Mouse (Mus musculus) hindbrain, postnatal 0 days (tissue): Measurements from ENCODE around the gene Fxyd5. TPM values are rescaled to one million over a fixed set of nuclear protein-coding genes. Genes with fewer than 3 reads are reported as not detected.

Experiments
- ATAC-seq: fragments of 200-750 bp; cut with Nextera tagmentation; 2 replicates; pipeline ENCODE4 v1.8.0; 2017; ENCODE audit warnings: mild to moderate bottlenecking, moderate TSS enrichment, moderate library complexity
- DNase-seq: peaks from one replicate; pipeline ENCODE4 v3.0.0-alpha.2; 2015; ENCODE audit warnings: low spot score
- H3K27ac ChIP-seq: fragments of 300-500 bp; sonication (generic); 2 replicates; pipeline ENCODE4 v1.5.1; 2014; ENCODE audit warnings: mild to moderate bottlenecking
- H3K27me3 ChIP-seq: fragments of 300-500 bp; sonication (generic); 2 replicates; pipeline ENCODE4 v1.6.1; 2014; ENCODE audit warnings: low read length, mixed read lengths; ENCODE audit not compliant: insufficient read depth
- H3K36me3 ChIP-seq: fragments of 300-500 bp; sonication (generic); 2 replicates; pipeline ENCODE4 v1.6.1; 2014; ENCODE audit warnings: low read length, mixed read lengths; ENCODE audit not compliant: insufficient read depth
- H3K4me1 ChIP-seq: fragments of 300-500 bp; sonication (generic); 2 replicates; pipeline ENCODE4 v1.6.1; 2014; ENCODE audit warnings: antibody characterized with exemption, low read length, mixed read lengths; ENCODE audit not compliant: insufficient read depth
- H3K4me2 ChIP-seq: fragments of 300-500 bp; sonication (generic); 2 replicates; pipeline ENCODE4 v1.6.1; 2014; ENCODE audit warnings: low read depth, mild to moderate bottlenecking, low read length, moderate library complexity, mixed read lengths
- H3K4me3 ChIP-seq: fragments of 300-500 bp; sonication (generic); 2 replicates; pipeline ENCODE4 v1.5.1; 2014; ENCODE audit warnings: low read length
- H3K9ac ChIP-seq: fragments of 300-500 bp; sonication (generic); replicated peaks from 2 replicates; pipeline ENCODE4 v1.6.1; 2014; ENCODE audit warnings: mild to moderate bottlenecking, low read length, moderate library complexity, mixed read lengths
- H3K9me3 ChIP-seq: fragments of 300-500 bp; sonication (generic); 2 replicates; pipeline ENCODE4 v1.6.1; 2016; ENCODE audit warnings: low read length, mixed read lengths
- CTCF ChIP-seq: IDR thresholded peaks from 2 replicates; pipeline ENCODE4 v1.5.1; 2016; ENCODE audit warnings: antibody characterized with exemption, control low read depth, low read depth
- WGBS: fragments of 180-500 bp; shearing (Covaris S2); extraction: QIAGEN DNeasy Blood & Tissue Kit; methylation state at CpG from one replicate; pipeline ENCODE4 v1.1.7; 2014; 5-methylcytosine and 5-hydroxymethylcytosine counted together
- polyA plus RNA-seq: library from polyadenylated mRNA; unstranded; fragments of >200 nt; fragmentation: Nextera tagmentation; extraction: Ambion mirVana; gene quantifications from 2 replicates; pipeline ENCODE4 v1.2.1, GENCODE M21; 2015
- total RNA-seq: library from RNA; depleted of rRNA; stranded (reverse); fragments of >200 nt; gene quantifications from 2 replicates; pipeline ENCODE4 v1.2.3, GENCODE M21; 2014

Fxyd5 gene
- total and polyA plus RNA-seq, 2 experiments from 2014 or later = 22.1 to 35.3 TPM

- peak; percentile 49 for TF ChIP-seq CTCF
- ATAC-seq (peak; percentile 27; the same call in 1 of the 2 replicates), DNase-seq (peak; percentile 75)
- WGBS = 2% methylated on average over 34 of the region's 34 CpGs
- Histone ChIP-seq H3K9ac (peak overlapping the region; percentile 33), H3K4me3 (peak overlapping the region; percentile 11), H3K9me3 (no peaks in the 10 kb centered on the region), H3K4me2 (peak overlapping the region; percentile 60), H3K36me3 (no peaks in the 10 kb centered on the region), H3K4me1 (peaks cover 22% of the 10 kb centered on the region; the same call in 1 of the 2 replicates), H3K27ac (peak overlapping the region; percentile 15; the same call in 1 of the 2 replicates), H3K27me3 (peaks cover 11% of the 10 kb centered on the region; the same call in 1 of the 2 replicates)
Measured at GRCm38 (mm10) chr7:31052636-31053434, 10.6 kb upstream of the Fxyd5 start.

- H3K9ac ChIP-seq = no peak overlapping the region
- H3K27ac ChIP-seq = no peak overlapping the region
- no peaks in the 10 kb centered on the region for H3K36me3 ChIP-seq
- H3K4me3 ChIP-seq = peak overlapping the region; percentile 11
- peak overlapping the region; percentile 60 for H3K4me2 ChIP-seq
- 3% methylated on average over 22 of the region's 22 CpGs for WGBS
- no peaks in the 10 kb centered on the region for H3K9me3 ChIP-seq
- peaks cover 11% of the 10 kb centered on the region; the same call in 1 of the 2 replicates for H3K27me3 ChIP-seq
- ATAC-seq (no peak), DNase-seq (no peak)
- TF ChIP-seq CTCF = no peak
- H3K4me1 ChIP-seq = peaks cover 22% of the 10 kb centered on the region; the same call in 1 of the 2 replicates
Measured at GRCm38 (mm10) chr7:31052251-31052635, 10.0 kb upstream of the Fxyd5 start.

GRCm38 (mm10) chr7:31051321-31052021 lies 9.2 kb upstream of the Fxyd5 start, which contains the start of gene Fxyd7:
TSS of gene Fxyd7 (minus strand) at chr7:31051467.
- no peaks in the 10 kb centered on the region for H3K36me3 ChIP-seq
- DNase-seq = peak; percentile 77
- peak; percentile 38 for ATAC-seq
- WGBS = 2% methylated on average over 26 of the region's 28 CpGs
- H3K9ac ChIP-seq = peak within 1 kb of the TSS; percentile 56
- peaks cover 14% of the 10 kb centered on the region; the same call in 1 of the 2 replicates for H3K27me3 ChIP-seq
- TF ChIP-seq CTCF = no peak
- peak within 1 kb of the TSS; percentile 56; the same call in 1 of the 2 replicates for H3K27ac ChIP-seq
- H3K9me3 ChIP-seq = no peaks in the 10 kb centered on the region
- H3K4me2 ChIP-seq = peak within 1 kb of the TSS; percentile 60
- H3K4me3 ChIP-seq = peak within 1 kb of the TSS; percentile 46
- peaks cover 22% of the 10 kb centered on the region; the same call in 1 of the 2 replicates for H3K4me1 ChIP-seq

- Histone ChIP-seq H3K27ac (peak overlapping the region; percentile 56; the same call in 1 of the 2 replicates), H3K4me2 (peak overlapping the region; percentile 60), H3K4me3 (peak overlapping the region; percentile 46), H3K27me3 (peaks cover 16% of the 10 kb centered on the region; the same call in 1 of the 2 replicates), H3K9ac (peak overlapping the region; percentile 56), H3K4me1 (peaks cover 22% of the 10 kb centered on the region; the same call in 1 of the 2 replicates), H3K36me3 (no peaks in the 10 kb centered on the region), H3K9me3 (no peaks in the 10 kb centered on the region)
- 4% methylated on average over 9 of the region's 9 CpGs for WGBS
- ATAC-seq (peak; percentile 8), DNase-seq (peak; percentile 69)
- TF ChIP-seq CTCF = no peak
Measured at GRCm38 (mm10) chr7:31050921-31051320, 8.6 kb upstream of the Fxyd5 start.

GRCm38 (mm10) chr7:31050487-31050886 lies 8.2 kb upstream of the Fxyd5 start:
- H3K27me3 ChIP-seq = peaks cover 16% of the 10 kb centered on the region; the same call in 1 of the 2 replicates
- no peaks in the 10 kb centered on the region for H3K36me3 ChIP-seq
- H3K9me3 ChIP-seq = no peaks in the 10 kb centered on the region
- peak overlapping the region; percentile 60 for H3K4me2 ChIP-seq
- ATAC-seq (no peak), DNase-seq (peak; percentile 25)
- peak overlapping the region; percentile 56; the same call in 1 of the 2 replicates for H3K27ac ChIP-seq
- H3K4me1 ChIP-seq = peaks cover 22% of the 10 kb centered on the region; the same call in 1 of the 2 replicates
- H3K9ac ChIP-seq = peak overlapping the region; percentile 56
- 2% methylated on average over 6 of the region's 6 CpGs for WGBS
- H3K4me3 ChIP-seq = peak overlapping the region; percentile 46
- no peak for TF ChIP-seq CTCF

- Histone ChIP-seq H3K27me3 (peaks cover 16% of the 10 kb centered on the region; the same call in 1 of the 2 replicates), H3K9me3 (no peaks in the 10 kb centered on the region), H3K4me1 (peaks cover 19% of the 10 kb centered on the region; the same call in 1 of the 2 replicates), H3K27ac (peak overlapping the region; percentile 56), H3K4me3 (peak overlapping the region; percentile 46), H3K9ac (peak overlapping the region; percentile 56), H3K4me2 (peak overlapping the region; percentile 60), H3K36me3 (no peaks in the 10 kb centered on the region)
- peak; percentile 19 for ATAC-seq
- TF ChIP-seq CTCF = no peak
- peak; percentile 61 for DNase-seq
- WGBS = under 1% methylated on average over 11 of the region's 15 CpGs
Measured at GRCm38 (mm10) chr7:31049846-31050281, 7.6 kb upstream of the Fxyd5 start.
